Mouse (Mus musculus): ENCODE measurements around the gene Rreb1. TPM values are rescaled to one million over a fixed set of nuclear protein-coding genes. Genes with fewer than 3 reads are reported as not detected.
A peak's percentile ranks its signal among the peaks of the same experiment; 100 is the strongest.

Rreb1 gene
- polyA plus RNA-seq, 1 experiment, result 31.5 TPM

DNA sequence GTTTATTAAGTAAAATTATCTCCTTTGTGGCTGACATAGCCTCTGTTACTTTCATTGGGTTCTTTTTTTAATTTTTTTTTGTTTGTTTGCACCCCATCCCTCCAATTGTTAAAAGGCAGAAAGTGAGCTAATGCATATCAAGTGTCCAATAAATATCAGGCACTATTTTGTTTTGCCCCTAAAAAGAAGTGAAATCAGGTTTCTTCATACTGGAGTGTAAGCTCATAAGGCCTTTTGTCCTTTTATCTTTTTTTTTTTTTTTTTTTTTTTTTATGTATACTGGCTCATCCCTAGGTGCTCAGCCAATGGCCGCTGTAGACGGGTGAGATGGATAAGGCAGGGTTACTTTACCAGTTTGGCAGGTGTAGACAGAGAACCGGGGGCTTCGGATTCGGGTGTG lies 70.2 kb downstream of the Rreb1 start:
- TF ChIP-seq POLR2A (IDR thresholded peaks at IDR 0.05; ENCODE audit: insufficient read depth, low read length) (no peak), EP300 (IDR thresholded peaks at IDR 0.05; ENCODE audit: insufficient read depth, low read depth, low read length) (no peak), CTCF (IDR thresholded peaks at IDR 0.05; ENCODE audit: low read depth, low read length) (no peak)
- no peak overlapping the region for H3K27ac ChIP-seq (ENCODE audit: insufficient read depth, low read length)
- no peak overlapping the region for H3K4me3 ChIP-seq (ENCODE audit: low read depth, low read length)
- no peaks in the 10 kb centered on the region for H3K36me3 ChIP-seq (ENCODE audit: control insufficient read depth, insufficient read depth, low read length, poor library complexity, severe bottlenecking)
- H3K27me3 ChIP-seq (ENCODE audit: control insufficient read depth, insufficient read depth, low read length, poor library complexity, severe bottlenecking), result no peaks in the 10 kb centered on the region
- H3K9me3 ChIP-seq (replicated peaks; ENCODE audit: control insufficient read depth, insufficient read depth, low read length, poor library complexity, severe bottlenecking), result no peaks in the 10 kb centered on the region
- H3K4me1 ChIP-seq (ENCODE audit: control insufficient read depth, insufficient read depth, low read length), result peaks cover 9% of the 10 kb centered on the region
- no peak overlapping the region for H3K9ac ChIP-seq (ENCODE audit: low read depth, poor library complexity, severe bottlenecking)

DNA sequence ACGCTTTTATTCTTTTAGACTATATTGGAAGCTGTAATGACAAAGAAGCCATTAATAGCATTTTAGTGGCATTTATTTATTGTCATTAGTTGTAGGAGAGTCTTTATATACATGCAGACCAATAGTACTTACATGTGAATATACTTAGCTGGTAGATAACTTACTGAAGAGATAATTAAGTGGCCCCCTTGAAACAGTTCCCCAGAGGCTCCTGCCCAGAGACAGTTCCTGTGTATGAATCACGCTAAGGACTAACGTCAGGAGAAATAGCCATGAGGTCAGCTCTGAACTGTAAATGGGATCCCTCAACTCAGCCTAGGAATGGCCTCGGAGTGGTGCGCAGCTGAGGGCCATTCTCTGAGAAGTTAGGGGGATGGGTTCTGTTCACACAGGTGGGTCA lies 73.4 kb downstream of the Rreb1 start:
- Histone ChIP-seq H3K27me3 (ENCODE audit: control insufficient read depth, insufficient read depth, low read length, poor library complexity, severe bottlenecking) (no peaks in the 10 kb centered on the region), H3K4me1 (ENCODE audit: control insufficient read depth, insufficient read depth, low read length) (peaks cover 7% of the 10 kb centered on the region), H3K27ac (ENCODE audit: insufficient read depth, low read length) (no peak overlapping the region), H3K4me3 (ENCODE audit: low read depth, low read length) (no peak overlapping the region), H3K36me3 (ENCODE audit: control insufficient read depth, insufficient read depth, low read length, poor library complexity, severe bottlenecking) (no peaks in the 10 kb centered on the region), H3K9me3 (replicated peaks; ENCODE audit: control insufficient read depth, insufficient read depth, low read length, poor library complexity, severe bottlenecking) (no peaks in the 10 kb centered on the region), H3K9ac (ENCODE audit: low read depth, poor library complexity, severe bottlenecking) (no peak overlapping the region)
- TF ChIP-seq CTCF (IDR thresholded peaks at IDR 0.05; ENCODE audit: low read depth, low read length), result no peak
- TF ChIP-seq POLR2A (IDR thresholded peaks at IDR 0.05; ENCODE audit: insufficient read depth, low read length), result no peak
- TF ChIP-seq EP300 (IDR thresholded peaks at IDR 0.05; ENCODE audit: insufficient read depth, low read depth, low read length), result no peak

DNA sequence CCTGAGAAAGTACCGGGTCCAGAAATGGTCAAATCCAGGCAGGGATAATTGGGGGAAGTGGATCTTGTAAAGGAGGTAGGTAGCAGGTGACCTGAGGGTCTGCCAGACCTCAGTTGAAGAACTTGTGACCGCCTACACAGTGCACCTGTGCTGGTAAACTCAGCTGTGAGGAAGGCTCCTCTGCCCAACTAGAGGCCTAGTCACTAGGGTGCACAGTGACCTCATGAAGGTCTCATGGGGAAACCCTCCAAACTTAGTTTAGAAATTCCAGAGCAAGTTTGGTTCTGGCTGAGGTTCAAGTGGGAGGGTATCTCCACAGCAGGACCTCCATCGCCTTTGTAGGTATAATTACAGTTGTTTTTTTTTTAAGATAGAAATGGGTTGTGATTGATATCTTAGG lies 74.7 kb downstream of the Rreb1 start:
- H3K27ac ChIP-seq (ENCODE audit: insufficient read depth, low read length), result peak overlapping the region; percentile 92
- no peaks in the 10 kb centered on the region for H3K36me3 ChIP-seq (ENCODE audit: control insufficient read depth, insufficient read depth, low read length, poor library complexity, severe bottlenecking)
- no peaks in the 10 kb centered on the region for H3K9me3 ChIP-seq (replicated peaks; ENCODE audit: control insufficient read depth, insufficient read depth, low read length, poor library complexity, severe bottlenecking)
- TF ChIP-seq CTCF (IDR thresholded peaks at IDR 0.05; ENCODE audit: low read depth, low read length) (no peak), POLR2A (IDR thresholded peaks at IDR 0.05; ENCODE audit: insufficient read depth, low read length) (no peak), EP300 (IDR thresholded peaks at IDR 0.05; ENCODE audit: insufficient read depth, low read depth, low read length) (no peak)
- no peak overlapping the region for H3K4me3 ChIP-seq (ENCODE audit: low read depth, low read length)
- H3K9ac ChIP-seq (ENCODE audit: low read depth, poor library complexity, severe bottlenecking), result no peak overlapping the region
- H3K4me1 ChIP-seq (ENCODE audit: control insufficient read depth, insufficient read depth, low read length), result peaks cover 5% of the 10 kb centered on the region
- H3K27me3 ChIP-seq (ENCODE audit: control insufficient read depth, insufficient read depth, low read length, poor library complexity, severe bottlenecking), result no peaks in the 10 kb centered on the region

DNA sequence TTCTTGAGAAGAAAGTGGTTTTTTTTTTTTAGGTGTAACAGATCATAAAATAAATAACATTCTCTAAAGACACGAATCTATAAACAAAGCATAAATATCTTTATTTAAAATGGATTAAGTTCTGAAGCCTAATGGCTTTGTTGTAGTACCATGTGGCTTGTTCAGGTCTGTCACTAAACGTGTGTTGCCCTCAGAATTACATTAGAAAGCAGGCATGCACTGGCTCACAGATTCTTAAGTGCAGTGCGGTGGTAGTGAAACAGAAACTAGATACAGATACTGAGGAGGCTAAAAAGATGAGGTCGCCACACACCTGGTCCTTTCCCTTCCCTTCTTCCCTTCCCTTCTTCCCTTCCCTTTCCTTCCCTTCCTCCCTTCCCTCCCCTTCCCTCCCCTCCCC lies 75.2 kb downstream of the Rreb1 start:
- H3K36me3 ChIP-seq (ENCODE audit: control insufficient read depth, insufficient read depth, low read length, poor library complexity, severe bottlenecking), result no peaks in the 10 kb centered on the region
- no peak overlapping the region for H3K9ac ChIP-seq (ENCODE audit: low read depth, poor library complexity, severe bottlenecking)
- peaks cover 5% of the 10 kb centered on the region for H3K4me1 ChIP-seq (ENCODE audit: control insufficient read depth, insufficient read depth, low read length)
- H3K9me3 ChIP-seq (replicated peaks; ENCODE audit: control insufficient read depth, insufficient read depth, low read length, poor library complexity, severe bottlenecking), result no peaks in the 10 kb centered on the region
- no peak for TF ChIP-seq EP300 (IDR thresholded peaks at IDR 0.05; ENCODE audit: insufficient read depth, low read depth, low read length)
- no peak for TF ChIP-seq POLR2A (IDR thresholded peaks at IDR 0.05; ENCODE audit: insufficient read depth, low read length)
- no peak for TF ChIP-seq CTCF (IDR thresholded peaks at IDR 0.05; ENCODE audit: low read depth, low read length)
- H3K4me3 ChIP-seq (ENCODE audit: low read depth, low read length), result 0 out of 2 replicates have a peak overlapping the region, but pooled peaks have one; percentile 16
- H3K27ac ChIP-seq (ENCODE audit: insufficient read depth, low read length), result peak overlapping the region; percentile 92
- no peaks in the 10 kb centered on the region for H3K27me3 ChIP-seq (ENCODE audit: control insufficient read depth, insufficient read depth, low read length, poor library complexity, severe bottlenecking)

DNA sequence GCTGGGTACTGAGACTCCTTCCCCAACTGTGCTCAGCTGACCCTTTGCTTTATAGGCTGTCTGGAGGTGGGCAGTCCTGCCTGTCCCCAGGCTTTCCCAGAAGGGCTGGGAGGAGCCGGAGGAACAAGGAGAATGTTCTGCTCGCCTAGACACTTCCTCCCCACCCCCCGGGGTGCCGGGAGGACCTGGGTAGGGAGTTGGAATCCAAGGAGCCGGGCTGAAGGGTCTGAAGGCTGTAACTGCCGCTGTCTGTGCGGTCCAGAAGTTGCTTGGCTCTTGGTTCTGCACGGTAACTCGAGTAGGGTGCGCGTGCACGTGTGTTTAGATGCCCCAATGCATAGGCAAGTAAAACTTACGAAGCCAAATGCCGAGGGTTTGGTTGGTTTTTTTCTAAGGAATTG lies 75.8 kb downstream of the Rreb1 start:
- peaks cover 5% of the 10 kb centered on the region for H3K4me1 ChIP-seq (ENCODE audit: control insufficient read depth, insufficient read depth, low read length)
- no peak for TF ChIP-seq CTCF (IDR thresholded peaks at IDR 0.05; ENCODE audit: low read depth, low read length)
- no peak for TF ChIP-seq POLR2A (IDR thresholded peaks at IDR 0.05; ENCODE audit: insufficient read depth, low read length)
- TF ChIP-seq EP300 (IDR thresholded peaks at IDR 0.05; ENCODE audit: insufficient read depth, low read depth, low read length), result peak; percentile 91
- no peaks in the 10 kb centered on the region for H3K36me3 ChIP-seq (ENCODE audit: control insufficient read depth, insufficient read depth, low read length, poor library complexity, severe bottlenecking)
- peak overlapping the region; percentile 90 for H3K27ac ChIP-seq (ENCODE audit: insufficient read depth, low read length)
- H3K27me3 ChIP-seq (ENCODE audit: control insufficient read depth, insufficient read depth, low read length, poor library complexity, severe bottlenecking), result no peaks in the 10 kb centered on the region
- peak overlapping the region; percentile 54 for H3K9ac ChIP-seq (ENCODE audit: low read depth, poor library complexity, severe bottlenecking)
- H3K4me3 ChIP-seq (ENCODE audit: low read depth, low read length), result peak overlapping the region; percentile 62
- H3K9me3 ChIP-seq (replicated peaks; ENCODE audit: control insufficient read depth, insufficient read depth, low read length, poor library complexity, severe bottlenecking), result no peaks in the 10 kb centered on the region

DNA sequence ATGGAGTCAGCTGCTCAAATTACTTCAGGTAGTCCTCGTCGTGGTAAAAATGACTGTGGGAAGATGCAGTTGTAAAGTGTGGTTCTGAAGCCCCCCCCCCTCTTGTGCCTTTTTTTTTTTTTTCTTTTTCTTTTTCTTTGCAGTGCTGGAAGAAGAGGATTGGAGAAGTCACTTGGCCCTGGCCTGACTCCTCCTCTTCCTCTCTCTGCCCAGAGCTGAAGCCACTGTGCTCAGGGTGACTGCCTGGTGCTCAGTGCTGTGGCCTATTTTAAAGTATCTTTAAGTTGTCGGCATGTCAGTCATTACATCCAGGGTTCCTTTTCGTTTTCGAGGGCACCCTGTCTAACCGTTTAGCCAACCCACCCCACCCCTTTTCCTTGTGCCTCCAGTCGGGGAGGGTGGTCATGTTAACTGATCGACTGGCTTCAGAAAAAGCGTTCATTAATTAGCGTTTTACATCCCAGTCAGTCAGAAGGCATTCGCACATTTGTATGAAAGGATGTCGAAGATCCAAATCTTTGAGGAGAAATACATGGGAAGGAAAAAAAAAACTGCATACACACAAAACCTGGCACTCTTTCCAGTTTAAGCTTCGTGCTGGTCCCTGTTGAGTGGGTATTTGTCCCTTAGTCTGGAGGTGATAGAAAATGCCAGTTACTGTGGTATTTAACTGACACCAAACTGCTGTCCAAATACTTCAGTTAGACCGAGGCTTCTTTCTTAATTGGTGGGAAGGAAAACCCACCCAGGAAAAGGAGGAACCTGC lies 76.4 kb downstream of the Rreb1 start:
- Histone ChIP-seq H3K9me3 (replicated peaks; ENCODE audit: control insufficient read depth, insufficient read depth, low read length, poor library complexity, severe bottlenecking) (no peaks in the 10 kb centered on the region), H3K27me3 (ENCODE audit: control insufficient read depth, insufficient read depth, low read length, poor library complexity, severe bottlenecking) (no peaks in the 10 kb centered on the region), H3K4me3 (ENCODE audit: low read depth, low read length) (peak overlapping the region; percentile 62), H3K27ac (ENCODE audit: insufficient read depth, low read length) (peak overlapping the region; percentile 90), H3K36me3 (ENCODE audit: control insufficient read depth, insufficient read depth, low read length, poor library complexity, severe bottlenecking) (no peaks in the 10 kb centered on the region), H3K4me1 (ENCODE audit: control insufficient read depth, insufficient read depth, low read length) (peaks cover 5% of the 10 kb centered on the region), H3K9ac (ENCODE audit: low read depth, poor library complexity, severe bottlenecking) (peak overlapping the region; percentile 54)
- TF ChIP-seq EP300 (IDR thresholded peaks at IDR 0.05; ENCODE audit: insufficient read depth, low read depth, low read length) (no peak), CTCF (IDR thresholded peaks at IDR 0.05; ENCODE audit: low read depth, low read length) (no peak), POLR2A (IDR thresholded peaks at IDR 0.05; ENCODE audit: insufficient read depth, low read length) (no peak)

All from ES-Bruce4 (cell line).